Mouse (Mus musculus) cortical plate, adult 2 months (tissue): ENCODE results near the gene Trpm5.

Experiments
- CTCF ChIP-seq: fragments of 200-500 bp; IDR thresholded peaks from 2 replicates; pipeline ENCODE4 v1.5.1; 2011; ENCODE audit warnings: mild to moderate bottlenecking, control low read depth, low read length; ENCODE audit not compliant: insufficient read depth; ENCODE audit errors: extremely low read depth
- POLR2A ChIP-seq: fragments of 200-500 bp; IDR thresholded peaks from 2 replicates; pipeline ENCODE4 v1.6.1; 2011; ENCODE audit warnings: mild to moderate bottlenecking, low read length, control low read depth; ENCODE audit not compliant: insufficient read depth; ENCODE audit errors: extremely low read depth

- TF ChIP-seq CTCF (no peak), POLR2A (no peak)
These were observed 1.1 kb upstream of the Trpm5 start for GRCm38 (mm10) chr7:143095554-143095907.
